Mouse (Mus musculus) brain, embryonic 14.5 days (tissue): ENCODE data around the gene Tspan5.

Experiments
- CTCF ChIP-seq: fragments of 200-500 bp; IDR thresholded peaks from 2 replicates; pipeline ENCODE4 v1.5.1; 2012; ENCODE audit warnings: inconsistent platforms, mild to moderate bottlenecking, moderate library complexity, borderline replicate concordance; ENCODE audit not compliant: insufficient read depth, insufficient read length; ENCODE audit errors: extremely low read depth
- POLR2A ChIP-seq: fragments of 200-500 bp; IDR thresholded peaks from 2 replicates; pipeline ENCODE4 v1.6.1; 2012; ENCODE audit warnings: mild to moderate bottlenecking, inconsistent platforms, borderline replicate concordance; ENCODE audit not compliant: poor library complexity, insufficient read depth, insufficient read length, severe bottlenecking; ENCODE audit errors: extremely low read depth

GRCm38 (mm10) chr3:138851876-138852275 is 109.9 kb downstream of the Tspan5 start:
- TF ChIP-seq CTCF: no peak
- TF ChIP-seq POLR2A: no peak
